Mouse (Mus musculus) embryonic fibroblast, embryonic 13.5 days (primary cell): ENCODE data around the gene Gm10518.

Experiments used
- CTCF ChIP-seq: IDR thresholded peaks from 2 replicates; pipeline ENCODE4 v1.5.1; 2011; ENCODE audit warnings: mild to moderate bottlenecking, control low read depth, low read length, moderate library complexity, borderline replicate concordance; ENCODE audit not compliant: insufficient read depth
- POLR2A ChIP-seq: IDR thresholded peaks from 2 replicates; pipeline ENCODE4 v1.6.1; 2011; ENCODE audit warnings: low read depth, mild to moderate bottlenecking, control low read depth, low read length, moderate library complexity

DNA sequence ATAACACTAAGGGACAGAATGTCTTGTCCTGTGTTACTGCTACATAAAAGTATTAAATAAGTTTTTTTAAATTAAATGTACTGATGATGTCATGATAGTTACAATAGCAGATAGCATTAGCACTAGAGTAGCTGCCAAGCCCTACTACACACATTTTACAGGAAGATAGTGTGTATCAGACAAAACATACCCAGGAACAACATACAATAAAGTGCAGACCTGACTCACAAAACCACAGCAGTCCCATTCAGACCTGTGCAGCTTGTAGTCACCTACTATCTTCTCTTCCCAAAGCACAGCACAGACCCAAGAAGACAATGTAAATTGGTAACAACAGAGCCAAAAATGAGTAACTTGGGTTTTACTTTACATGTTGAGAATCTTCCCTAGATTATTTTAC lies 46.7 kb upstream of the Gm10518 start:
- TF ChIP-seq CTCF (no peak), POLR2A (no peak)
